Comparison of ENCODE assay signal across 27 mouse cellular contexts in the genomic region with DNA sequence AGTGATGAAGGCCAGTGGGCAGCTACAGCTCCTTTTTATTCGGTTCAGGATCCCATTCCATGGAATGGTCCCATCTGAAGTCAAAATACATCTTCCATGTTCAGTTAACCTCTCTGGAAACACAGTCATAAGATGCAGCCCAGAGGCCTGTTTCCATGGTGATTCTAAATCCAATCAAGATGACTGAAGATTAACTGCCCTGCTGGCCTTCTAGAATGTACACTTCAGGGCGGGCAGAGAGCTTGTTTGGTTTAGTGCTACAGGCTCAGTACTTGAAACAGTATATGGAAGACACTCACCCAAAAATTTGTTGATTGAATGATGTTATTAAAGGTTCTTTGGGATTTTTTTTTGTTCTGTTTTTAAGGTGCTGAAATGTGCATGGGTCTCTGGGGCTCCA.
"Had no signal": no experiment of that assay in that cellular context is flagged by ENCODE, and none has a peak within 500 bp of the region (broad histone marks: within the 10 kb centered on the region; RNA-seq: fewer than 3 reads in every experiment).

No protein-coding gene starts in this region.

- H3K9ac ChIP-seq: heart, embryonic 12.5 days; hindbrain, embryonic 13.5 days; hindbrain, embryonic 15.5 days; kidney, embryonic 15.5 days; limb, embryonic 13.5 days; limb, embryonic 15.5 days; liver, embryonic 12.5 days; liver, embryonic 14.5 days had no signal

- DNase-seq: gastrocnemius, adult 2 months; gastrocnemius, postnatal 10 days; gastrocnemius, postnatal 25 days; heart, adult 2 months; heart, postnatal 10 days; heart, postnatal 4 days; kidney, adult 11 months; kidney, adult 2 months; kidney, adult 9 months; kidney, postnatal 14 days; kidney, postnatal 36 days; layer of hippocampus, adult 9-11 months; layer of hippocampus, postnatal 36 days; left cerebral cortex, postnatal 4 days had no signal

- ATAC-seq: hindbrain, postnatal 0 days; intestine, embryonic 16.5 days; liver, embryonic 12.5 days had no signal

- H3K27ac ChIP-seq: gastrocnemius, adult 2 months; heart, adult 2 months; heart, embryonic 10.5 days; hindbrain, embryonic 10.5 days; hindbrain, embryonic 13.5 days; hindbrain, embryonic 15.5 days; hindbrain, postnatal 0 days; kidney, embryonic 15.5 days; kidney, postnatal 0 days; limb, embryonic 13.5 days; limb, embryonic 15.5 days; liver, embryonic 12.5 days; liver, embryonic 14.5 days had no signal

- H3K36me3 ChIP-seq: heart, embryonic 10.5 days; heart, embryonic 12.5 days; hindbrain, embryonic 10.5 days; hindbrain, embryonic 13.5 days; hindbrain, embryonic 15.5 days; kidney, embryonic 15.5 days; limb, embryonic 13.5 days; limb, embryonic 15.5 days; liver, embryonic 12.5 days had no signal

- H3K9me3 ChIP-seq: heart, embryonic 10.5 days; heart, embryonic 12.5 days; hindbrain, embryonic 10.5 days; hindbrain, embryonic 13.5 days; hindbrain, embryonic 15.5 days; kidney, embryonic 15.5 days; limb, embryonic 13.5 days; limb, embryonic 15.5 days; liver, embryonic 12.5 days had no signal

- H3K4me1 ChIP-seq: heart, embryonic 10.5 days; hindbrain, embryonic 15.5 days; kidney, embryonic 15.5 days; liver, embryonic 12.5 days had no signal

- H3K4me3 ChIP-seq: gastrocnemius, adult 2 months; heart, adult 2 months; heart, embryonic 10.5 days; heart, embryonic 12.5 days; hindbrain, embryonic 10.5 days; hindbrain, embryonic 13.5 days; hindbrain, embryonic 15.5 days; kidney, embryonic 15.5 days; limb, embryonic 13.5 days; limb, embryonic 15.5 days; liver, embryonic 12.5 days had no signal

- H3K27me3 ChIP-seq: heart, embryonic 12.5 days; hindbrain, embryonic 13.5 days; hindbrain, embryonic 15.5 days; kidney, embryonic 15.5 days; limb, embryonic 13.5 days; limb, embryonic 15.5 days had no signal

- H3K4me2 ChIP-seq: heart, embryonic 12.5 days; hindbrain, embryonic 13.5 days; hindbrain, embryonic 15.5 days; kidney, embryonic 15.5 days; limb, embryonic 13.5 days; limb, embryonic 15.5 days; liver, embryonic 12.5 days had no signal
